Mouse (Mus musculus): ENCODE results near the gene S100a7a. TPM values are rescaled to one million over a fixed set of nuclear protein-coding genes. Genes with fewer than 3 reads are reported as not detected.
A peak's percentile ranks its signal among the peaks of the same experiment; 100 is the strongest.

S100a7a gene
- total and polyA plus RNA-seq, 3 experiments: not detected

GRCm38 (mm10) chr3:90612728-90613291 lies 41.0 kb upstream of the S100a7a start, which contains the start of gene S100a6:
S100a6 (plus strand) TSS chr3:90612882.
- H3K27ac ChIP-seq (ENCODE audit: control insufficient read depth, low read depth, low read length): no peak within 1 kb of the TSS
- H3K36me3 ChIP-seq (ENCODE audit: control insufficient read depth in 1 of 2, insufficient read depth in 2 of 2, low read length in 2 of 2): peaks cover 0 to 15% of the 10 kb centered on the region in 2 experiments; a peak in 2 of 4 replicates
- H3K27me3 ChIP-seq (ENCODE audit: control insufficient read depth in 1 of 2, insufficient read depth in 2 of 2, low read length in 2 of 2): no peaks in the 10 kb centered on the region
- TF ChIP-seq RAD21 (IDR thresholded peaks at IDR 0.05; ENCODE audit: low read depth, low read length) (peak; percentile 17), MAZ (IDR thresholded peaks at IDR 0.05; ENCODE audit: low read depth, low read length) (no peak), MYC (IDR thresholded peaks at IDR 0.05; ENCODE audit: low read depth, low read length) (no peak), MYB (IDR thresholded peaks at IDR 0.05; ENCODE audit: low read depth, low read length) (no peak), SIN3A (IDR thresholded peaks at IDR 0.05; ENCODE audit: low read length) (no peak), UBTF (IDR thresholded peaks at IDR 0.05; ENCODE audit: borderline replicate concordance, insufficient read depth, low read depth, low read length) (no peak), CHD2 (IDR thresholded peaks at IDR 0.05; ENCODE audit: low read length) (no peak), ELF1 (IDR thresholded peaks at IDR 0.05; ENCODE audit: low read depth, low read length) (no peak), USF1 (IDR thresholded peaks at IDR 0.05; ENCODE audit: low read depth, low read length) (peak; percentile 85), POLR2AphosphoS5 (IDR thresholded peaks at IDR 0.05; ENCODE audit: borderline replicate concordance, low read depth, low read length) (no peak), USF2 (IDR thresholded peaks at IDR 0.05; ENCODE audit: borderline replicate concordance in 1 of 2, insufficient read depth in 1 of 2, low read depth in 1 of 2, low read length in 2 of 2) (no peak), SMC3 (IDR thresholded peaks at IDR 0.05; ENCODE audit: low read depth, low read length) (peak; percentile 45), BHLHE40 (IDR thresholded peaks at IDR 0.05; ENCODE audit: borderline replicate concordance, low read depth, low read length) (peak; percentile 82; the same call in 1 of the 2 replicates), CTCF (IDR thresholded peaks at IDR 0.05 in 2 of 3, conservative IDR thresholded peaks at IDR 0.05 in 1 of 3; ENCODE audit: control insufficient read depth in 1 of 3, insufficient read depth in 1 of 3, low read depth in 2 of 3, low read length in 3 of 3, poor library complexity in 1 of 3, severe bottlenecking in 1 of 3) (peak; percentile 82 to 94 (median 84)), ZC3H11A (IDR thresholded peaks at IDR 0.05; ENCODE audit: low read depth, low read length) (no peak), MEF2A (IDR thresholded peaks at IDR 0.05; ENCODE audit: extremely low read depth, insufficient replicate concordance, low read depth, low read length, poor library complexity, severe bottlenecking) (no peak), TBP (IDR thresholded peaks at IDR 0.05; ENCODE audit: low read depth, low read length) (no peak), TAL1 (IDR thresholded peaks at IDR 0.05; ENCODE audit: low read length) (no peak)
- H3K4me3 ChIP-seq (ENCODE audit: control insufficient read depth in 1 of 2, insufficient read depth in 1 of 2, low read depth in 2 of 2, low read length in 2 of 2): peak within 1 kb of the TSS; percentile 2 to 21; a peak in 3 of 4 replicates
- peaks cover 0 to 27% of the 10 kb centered on the region in 2 experiments; a peak in 2 of 4 replicates for H3K4me1 ChIP-seq (ENCODE audit: control insufficient read depth in 1 of 2, insufficient read depth in 2 of 2, low read length in 2 of 2)
- no peaks in the 10 kb centered on the region for H3K79me2 ChIP-seq (ENCODE audit: control insufficient read depth, insufficient read depth, low read length, poor library complexity)
- DNase-seq (ENCODE audit: low read depth, low spot score): peak; percentile 87
- H3K9ac ChIP-seq (ENCODE audit: control insufficient read depth, low read depth, low read length, poor library complexity, severe bottlenecking): 0 out of 2 replicates have a peak within 1 kb of the TSS, but pooled peaks have one; percentile 4
- H3K9me3 ChIP-seq (replicated peaks; ENCODE audit: insufficient read depth, low read length): no peaks in the 10 kb centered on the region

All from MEL (cell line).